Mouse (Mus musculus) neural tube, embryonic 11.5 days (tissue): ENCODE measurements around the gene Cnih2. TPM values are rescaled to one million over a fixed set of nuclear protein-coding genes. Genes with fewer than 3 reads are reported as not detected.

Source experiments
- ATAC-seq: fragments of 200-750 bp; cut with Nextera tagmentation; 2 replicates; pipeline ENCODE4 v1.8.0; 2017; ENCODE audit warnings: moderate number of reproducible peaks, mild to moderate bottlenecking, moderate TSS enrichment, moderate library complexity; ENCODE audit not compliant: insufficient read depth, low FRiP score, low TSS enrichment
- DNase-seq: peaks from one replicate; pipeline ENCODE4 v3.0.0-alpha.2; 2015; ENCODE audit warnings: low spot score
- H3K27ac ChIP-seq: fragments of 300-500 bp; sonication (generic); 2 replicates; pipeline ENCODE4 v1.5.1; 2014; ENCODE audit warnings: low read depth, mild to moderate bottlenecking, low read length
- H3K27me3 ChIP-seq: fragments of 300-500 bp; sonication (generic); 2 replicates; pipeline ENCODE4 v1.6.1; 2014; ENCODE audit warnings: mild to moderate bottlenecking, low read length, mixed read lengths; ENCODE audit not compliant: control insufficient read depth, insufficient read depth
- H3K36me3 ChIP-seq: fragments of 300-500 bp; sonication (generic); 2 replicates; pipeline ENCODE4 v1.6.1; 2014; ENCODE audit warnings: mild to moderate bottlenecking, low read length, moderate library complexity, mixed read lengths; ENCODE audit not compliant: control insufficient read depth, insufficient read depth
- H3K4me1 ChIP-seq: fragments of 300-500 bp; sonication (generic); 2 replicates; pipeline ENCODE4 v1.6.1; 2014; ENCODE audit warnings: low read length, mixed read lengths; ENCODE audit not compliant: control insufficient read depth, insufficient read depth
- H3K4me2 ChIP-seq: fragments of 300-500 bp; sonication (generic); 2 replicates; pipeline ENCODE4 v1.6.1; 2014; ENCODE audit warnings: low read depth, mild to moderate bottlenecking, moderate library complexity
- H3K4me3 ChIP-seq: fragments of 300-500 bp; sonication (generic); 2 replicates; pipeline ENCODE4 v1.5.1; 2014; ENCODE audit warnings: low read depth, low read length
- H3K9ac ChIP-seq: fragments of 300-500 bp; sonication (generic); 2 replicates; pipeline ENCODE4 v1.6.1; 2014; ENCODE audit warnings: mild to moderate bottlenecking, low read length
- H3K9me3 ChIP-seq: fragments of 300-500 bp; sonication (generic); 2 replicates; pipeline ENCODE4 v1.6.1; 2016; ENCODE audit warnings: low read length; ENCODE audit not compliant: control insufficient read depth
- WGBS: fragments of 180-500 bp; shearing (Covaris S2); extraction: QIAGEN DNeasy Blood & Tissue Kit; methylation state at CpG from one replicate; pipeline ENCODE4 v1.1.7; 2014; 5-methylcytosine and 5-hydroxymethylcytosine counted together
- polyA plus RNA-seq: library from polyadenylated mRNA; unstranded; fragments of >200 nt; fragmentation: Nextera tagmentation; extraction: Ambion mirVana; gene quantifications from 2 replicates; pipeline ENCODE4 v1.2.1, GENCODE M21; 2014

The Cnih2 gene
- polyA plus RNA-seq, 1 experiment from 2014 or later = 127 TPM

- Histone ChIP-seq H3K9ac (no peak overlapping the region), H3K27ac (no peak overlapping the region), H3K4me2 (no peak overlapping the region), H3K9me3 (no peaks in the 10 kb centered on the region), H3K27me3 (peaks cover 20% of the 10 kb centered on the region), H3K4me1 (peaks cover 17% of the 10 kb centered on the region), H3K4me3 (no peak overlapping the region), H3K36me3 (no peaks in the 10 kb centered on the region)
- ATAC-seq = no peak
- DNase-seq = no peak
- WGBS = 47% methylated on average over 5 of the region's 5 CpGs
Observed at GRCm38 (mm10) chr19:5073518-5073917, 24.8 kb downstream of the Cnih2 start.

- no peak for ATAC-seq
- peak; percentile 82 for DNase-seq
- H3K4me1 ChIP-seq = peaks cover 22% of the 10 kb centered on the region
Observed at GRCm38 (mm10) chr19:5073028-5073427, 25.3 kb downstream of the Cnih2 start.

GRCm38 (mm10) chr19:5072389-5073019 lies 25.8 kb downstream of the Cnih2 start:
- peak overlapping the region; percentile 53 for H3K4me2 ChIP-seq
- H3K36me3 ChIP-seq = no peaks in the 10 kb centered on the region
- H3K4me3 ChIP-seq = peak overlapping the region; percentile 31
- no peaks in the 10 kb centered on the region for H3K9me3 ChIP-seq
- peaks cover 28% of the 10 kb centered on the region for H3K27me3 ChIP-seq
- H3K4me1 ChIP-seq = peaks cover 27% of the 10 kb centered on the region
- WGBS = 2% methylated on average over 20 of the region's 20 CpGs
- H3K9ac ChIP-seq = no peak overlapping the region
- ATAC-seq (peak; percentile 20; the same call in 1 of the 2 replicates), DNase-seq (peak; percentile 66)
- 0 out of 2 replicates have a peak overlapping the region, but pooled peaks have one; percentile 17 for H3K27ac ChIP-seq

More at GRCm38 (mm10) chr19:5073028-5073427, 25.3 kb downstream of the Cnih2 start:
- H3K9ac ChIP-seq = no peak overlapping the region
- H3K9me3 ChIP-seq = no peaks in the 10 kb centered on the region
- peak overlapping the region; percentile 53; the same call in 1 of the 2 replicates for H3K4me2 ChIP-seq
- WGBS = 3% methylated on average over 15 of the region's 15 CpGs
- H3K27me3 ChIP-seq = peaks cover 25% of the 10 kb centered on the region
- no peak overlapping the region for H3K27ac ChIP-seq
- H3K36me3 ChIP-seq = no peaks in the 10 kb centered on the region
- peak overlapping the region; percentile 31 for H3K4me3 ChIP-seq

DNA sequence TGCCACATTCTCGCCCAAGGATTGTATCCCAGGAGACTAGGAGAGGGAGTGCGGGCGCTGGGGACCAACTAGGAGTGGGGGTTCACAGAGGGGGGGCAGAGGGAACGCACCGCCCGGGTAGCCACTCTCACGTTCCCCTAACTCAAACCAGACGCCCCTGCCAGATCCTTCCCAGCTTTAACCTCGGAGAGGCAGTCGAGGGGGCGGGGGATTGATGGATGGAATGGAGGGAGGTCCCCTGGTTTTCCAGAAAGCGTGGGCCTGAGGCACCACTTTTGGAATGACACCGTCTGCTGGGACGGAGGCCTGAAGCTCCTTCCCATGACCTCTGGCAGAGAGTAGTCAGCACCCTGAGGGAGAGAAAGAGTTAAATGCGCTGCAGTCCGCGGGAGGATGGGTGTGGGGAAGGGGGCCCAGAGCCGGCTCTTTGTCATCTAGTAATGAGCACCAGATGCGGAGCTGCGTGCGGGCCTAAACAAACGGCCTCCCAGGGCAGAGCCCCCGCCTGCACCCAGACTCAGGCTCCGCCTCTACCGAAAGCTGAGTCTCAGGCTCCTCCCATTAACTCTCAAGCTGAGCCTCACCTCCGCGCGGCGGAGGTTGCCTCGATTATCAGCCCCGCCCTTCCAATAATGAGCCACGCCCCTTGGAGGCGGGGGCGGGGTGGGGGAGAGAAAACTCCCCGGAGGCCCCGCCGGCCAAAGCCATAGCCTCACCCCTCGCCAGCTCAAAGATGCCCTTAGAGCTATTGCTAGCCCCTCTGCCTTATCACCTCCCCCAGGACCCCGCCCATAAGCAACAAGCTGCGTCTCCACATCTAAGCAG lies 26.6 kb downstream of the Cnih2 start:
- H3K4me2 ChIP-seq = peak overlapping the region; percentile 53
- H3K4me3 ChIP-seq = peak overlapping the region; percentile 31
- H3K27ac ChIP-seq = peak overlapping the region; percentile 84
- peak overlapping the region; percentile 63 for H3K9ac ChIP-seq
- DNase-seq (peak; percentile 92), ATAC-seq (peak; percentile 86)
- peaks cover 33% of the 10 kb centered on the region for H3K27me3 ChIP-seq
- no peaks in the 10 kb centered on the region for H3K9me3 ChIP-seq
- H3K36me3 ChIP-seq = no peaks in the 10 kb centered on the region
- WGBS = under 1% methylated on average over 40 of the region's 40 CpGs
- peaks cover 33% of the 10 kb centered on the region for H3K4me1 ChIP-seq

DNA sequence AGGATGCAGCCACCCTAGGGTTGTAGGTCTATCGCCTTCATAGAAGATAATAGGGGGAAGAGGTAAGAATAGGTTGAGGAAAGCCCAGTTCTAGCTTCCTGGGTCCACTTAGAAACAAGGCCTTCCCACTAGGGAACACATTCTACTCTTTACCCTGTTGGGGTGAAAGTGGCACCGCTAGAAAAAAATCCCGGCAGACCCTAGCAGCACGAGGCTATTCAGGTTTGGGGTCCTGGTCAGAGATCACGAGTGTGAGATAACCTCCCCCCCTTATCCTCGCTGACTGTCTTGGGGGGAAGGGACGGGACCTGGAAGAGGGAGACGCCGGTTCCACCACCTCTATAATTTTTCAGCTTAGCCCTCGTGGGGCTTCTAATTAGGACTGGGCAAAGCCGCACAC lies 27.2 kb downstream of the Cnih2 start:
- Histone ChIP-seq H3K36me3 (no peaks in the 10 kb centered on the region), H3K4me3 (peak overlapping the region; percentile 31), H3K4me2 (peak overlapping the region; percentile 53), H3K4me1 (peaks cover 33% of the 10 kb centered on the region), H3K27ac (peak overlapping the region; percentile 84), H3K9ac (peak overlapping the region; percentile 63), H3K9me3 (no peaks in the 10 kb centered on the region), H3K27me3 (peaks cover 33% of the 10 kb centered on the region)
- DNase-seq (no peak), ATAC-seq (no peak)
- 4% methylated on average over 11 of the region's 11 CpGs for WGBS

DNA sequence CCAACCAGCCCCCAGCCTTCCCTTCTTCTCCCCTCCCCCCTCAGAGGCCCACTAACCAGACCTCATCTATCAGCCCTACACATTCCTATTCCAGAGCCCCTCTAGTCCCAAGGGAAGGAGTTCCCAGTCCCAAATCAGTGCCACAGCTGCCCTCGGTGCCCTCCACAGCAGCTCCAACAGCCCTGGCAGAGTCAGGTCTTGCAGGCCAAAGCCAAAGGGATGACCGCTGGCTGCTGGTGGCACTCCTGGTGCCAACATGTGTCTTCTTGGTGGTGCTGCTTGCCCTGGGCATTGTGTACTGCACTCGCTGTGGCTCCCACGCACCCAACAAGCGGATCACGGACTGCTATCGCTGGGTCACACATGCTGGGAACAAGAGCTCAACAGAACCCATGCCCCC lies 28.3 kb downstream of the Cnih2 start:
- Histone ChIP-seq H3K27ac (no peak overlapping the region), H3K9me3 (no peaks in the 10 kb centered on the region), H3K4me2 (peak overlapping the region; percentile 12), H3K36me3 (no peaks in the 10 kb centered on the region), H3K9ac (no peak overlapping the region; the same call in 1 of the 2 replicates), H3K4me3 (0 out of 2 replicates have a peak overlapping the region, but pooled peaks have one; percentile 6), H3K4me1 (peaks cover 33% of the 10 kb centered on the region), H3K27me3 (peaks cover 33% of the 10 kb centered on the region)
- 78% methylated on average over 7 of the region's 7 CpGs for WGBS
- DNase-seq (no peak), ATAC-seq (no peak)

GRCm38 (mm10) chr19:5069486-5069885 lies 28.8 kb downstream of the Cnih2 start:
- H3K9me3 ChIP-seq = no peaks in the 10 kb centered on the region
- 71% methylated on average over 5 of the region's 5 CpGs for WGBS
- DNase-seq (no peak), ATAC-seq (no peak)
- no peak overlapping the region for H3K27ac ChIP-seq
- H3K9ac ChIP-seq = no peak overlapping the region
- H3K4me3 ChIP-seq = no peak overlapping the region
- H3K4me1 ChIP-seq = peaks cover 33% of the 10 kb centered on the region
- peak overlapping the region; percentile 74 for H3K4me2 ChIP-seq
- H3K27me3 ChIP-seq = peaks cover 35% of the 10 kb centered on the region
- H3K36me3 ChIP-seq = no peaks in the 10 kb centered on the region

GRCm38 (mm10) chr19:5068570-5069234 lies 29.6 kb downstream of the Cnih2 start:
- Histone ChIP-seq H3K4me3 (peak overlapping the region; percentile 42), H3K4me1 (peaks cover 33% of the 10 kb centered on the region), H3K9me3 (no peaks in the 10 kb centered on the region), H3K36me3 (no peaks in the 10 kb centered on the region), H3K27ac (no peak overlapping the region), H3K4me2 (peak overlapping the region; percentile 74), H3K27me3 (peaks cover 35% of the 10 kb centered on the region), H3K9ac (peak overlapping the region; percentile 60)
- DNase-seq (no peak), ATAC-seq (no peak)
- 39% methylated on average over 21 of the region's 21 CpGs for WGBS
